Mouse (Mus musculus) layer of hippocampus, postnatal 36 days (tissue): ENCODE measurements around the gene Tpcn2. TPM values are rescaled to one million over a fixed set of nuclear protein-coding genes. Genes with fewer than 3 reads are reported as not detected.

Source experiments
- DNase-seq, 2 experiments: peaks; one replicate each; pipeline ENCODE4 v3.0.0; 2022
- total RNA-seq, 2 experiments: library from RNA; stranded (reverse); gene quantifications; 2 replicates each; pipeline ENCODE4 v1.2.3; 2021

Tpcn2 gene
- 1 to 10 TPM; 6.1 to 8.5 TPM for total RNA-seq

- DNase-seq = peak; percentile 87 to 88
These were observed at the start of gene Tpcn2 for GRCm38 (mm10) chr7:145283487-145284187. TSS of gene Tpcn2 (minus strand) at chr7:145284011.

GRCm38 (mm10) chr7:145332376-145333041, 48.7 kb upstream of the Tpcn2 start:
- no peak for DNase-seq

GRCm38 (mm10) chr7:145330641-145331040, 46.8 kb upstream of the Tpcn2 start:
- no peak for DNase-seq

DNA sequence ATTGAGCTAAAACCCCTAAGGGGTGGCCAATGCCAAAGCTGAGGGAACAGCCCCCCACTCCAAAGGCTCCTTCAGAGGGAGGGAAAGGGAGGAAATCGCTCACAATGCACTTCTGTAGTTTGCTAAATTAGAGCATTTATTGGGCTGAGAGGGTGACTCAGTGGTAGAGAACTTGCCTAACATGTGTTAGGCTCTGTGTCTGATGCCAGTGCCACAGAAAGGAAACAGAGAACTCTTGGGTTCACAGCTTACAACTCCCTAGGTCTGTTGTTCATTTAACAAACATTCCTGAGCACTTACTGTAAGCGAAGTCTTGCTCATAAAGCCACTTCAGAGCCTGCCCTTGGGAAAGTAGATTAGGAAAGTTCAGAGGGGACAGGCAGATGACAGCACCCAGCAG, 46.2 kb upstream of the Tpcn2 start:
- no peak for DNase-seq

DNA sequence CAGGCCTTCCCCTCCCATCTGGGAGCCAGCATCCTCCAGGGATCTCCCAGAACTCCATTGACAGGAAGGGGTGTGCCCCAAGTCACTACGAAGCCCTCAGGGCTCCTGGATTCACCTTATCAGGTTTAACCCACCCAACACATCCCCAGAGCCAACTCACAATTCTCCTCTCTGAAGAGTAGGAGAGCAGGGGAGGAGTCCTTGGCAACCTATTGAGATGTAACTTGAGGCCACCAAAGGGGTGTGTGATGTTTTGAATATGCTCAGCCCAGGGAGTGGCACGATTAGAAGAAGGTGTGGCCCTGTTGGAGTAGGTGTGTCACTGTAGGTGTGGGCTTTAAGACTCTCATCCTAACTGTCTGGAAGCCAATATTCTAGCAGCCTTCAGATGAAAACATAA, 41.9 kb upstream of the Tpcn2 start:
- DNase-seq = no peak

DNA sequence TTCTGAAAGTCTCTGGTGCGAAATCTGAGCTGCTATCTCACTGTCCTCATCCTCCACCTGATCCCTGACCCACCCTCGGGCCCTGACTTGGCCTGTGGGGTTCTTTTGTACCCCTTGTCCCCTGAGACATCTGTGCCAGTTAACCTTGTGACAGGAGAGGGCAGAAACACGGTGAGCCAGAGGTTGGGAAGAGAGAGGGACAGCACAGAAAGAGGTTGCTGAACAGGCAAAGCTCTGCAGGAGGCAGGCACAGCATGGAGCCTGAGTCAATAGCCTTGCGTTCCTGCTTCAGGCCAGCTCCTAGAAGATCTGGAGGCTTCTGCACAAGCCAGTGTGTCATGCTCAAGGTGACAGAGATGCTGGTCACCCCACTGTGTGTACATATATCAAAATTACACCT, 39.8 kb upstream of the Tpcn2 start:
- DNase-seq = no peak

DNA sequence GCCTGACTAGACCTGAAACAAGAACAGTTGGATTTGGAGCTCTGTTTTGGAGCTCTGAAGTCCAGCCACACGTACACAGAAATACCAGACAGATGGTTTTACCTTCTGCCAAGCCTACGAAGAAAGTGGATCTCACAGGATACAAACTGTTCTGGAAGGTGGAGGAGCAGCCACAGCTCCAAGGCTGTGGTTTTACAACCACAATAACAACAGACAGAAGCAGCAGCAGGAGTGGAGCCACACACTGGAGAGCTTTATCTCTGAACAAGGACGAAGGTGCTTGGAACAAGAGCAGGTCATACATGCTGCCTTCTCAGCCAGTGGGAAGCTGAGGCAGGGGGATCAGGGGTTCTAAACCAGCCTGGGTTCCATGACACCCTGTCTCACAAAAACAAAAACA, 35.7 kb upstream of the Tpcn2 start:
- no peak for DNase-seq

DNA sequence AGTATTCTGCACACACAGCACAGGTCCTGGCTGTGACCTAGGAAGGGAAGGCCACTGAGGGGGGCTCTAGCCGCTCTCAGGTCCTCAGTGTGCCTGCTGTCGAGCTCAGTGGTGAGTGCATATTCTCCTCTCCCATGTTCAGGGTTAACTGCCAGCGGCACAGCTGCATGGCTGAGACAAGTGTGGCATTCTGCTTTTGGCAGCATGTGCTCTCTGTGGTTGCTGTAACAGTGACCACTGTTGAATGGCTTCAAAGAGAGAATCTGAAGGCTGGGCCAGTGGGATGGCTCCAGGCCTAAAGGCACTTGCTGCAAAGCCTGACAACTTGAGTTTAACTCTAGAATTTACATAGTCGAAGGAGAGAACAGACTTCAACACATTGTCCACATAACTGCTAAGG, 33.7 kb upstream of the Tpcn2 start:
- peak in 1 of 2 experiments; percentile 37 for DNase-seq

- no peak for DNase-seq
These were observed 31.1 kb upstream of the Tpcn2 start, which contains the start of gene Mrgprd for GRCm38 (mm10) chr7:145314785-145315411. TSS of gene Mrgprd (plus strand) at chr7:145314835.

- no peak for DNase-seq
These were observed 28.3 kb upstream of the Tpcn2 start for GRCm38 (mm10) chr7:145312137-145312536.

DNA sequence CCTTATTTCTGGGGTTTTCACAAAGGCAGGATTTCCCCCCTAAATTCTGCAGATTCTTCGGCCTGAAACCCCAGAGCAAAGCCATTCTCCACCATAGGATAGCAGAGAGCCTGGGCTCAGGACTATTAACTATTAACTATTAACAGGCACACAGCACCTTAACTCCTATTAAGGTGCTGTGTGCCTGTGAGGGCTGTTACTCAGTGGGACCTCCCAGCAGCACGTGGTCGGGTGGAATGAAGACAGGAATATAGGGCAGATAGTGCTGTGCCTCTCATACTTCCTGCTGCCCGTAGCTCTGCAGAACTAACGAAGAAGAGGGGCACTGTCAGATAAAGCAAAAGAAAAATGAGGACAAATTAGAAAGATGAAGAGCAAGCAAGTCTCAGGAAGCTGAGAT, 26.7 kb upstream of the Tpcn2 start:
- no peak for DNase-seq

DNA sequence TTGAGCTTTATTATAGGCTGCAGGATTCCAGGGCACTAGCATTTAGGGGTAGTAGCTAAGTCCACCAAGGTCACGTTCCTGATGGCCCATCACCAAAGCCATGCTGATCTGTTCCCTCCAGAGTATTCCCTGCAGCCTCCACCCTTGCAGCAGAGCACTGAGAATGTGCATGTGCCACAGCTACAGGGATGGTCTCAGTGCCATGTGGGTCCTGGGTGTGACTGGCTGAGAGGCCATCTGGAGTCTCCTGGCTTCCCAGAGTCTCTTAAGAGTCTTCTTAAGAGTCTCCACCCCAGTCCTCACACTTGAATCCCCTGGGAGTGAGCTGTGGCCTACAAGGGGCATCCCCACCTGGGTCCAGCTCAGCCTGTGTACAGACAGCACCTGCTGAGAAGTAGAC, 26.1 kb upstream of the Tpcn2 start:
- no peak for DNase-seq

- no peak for DNase-seq
These were observed 25.1 kb upstream of the Tpcn2 start for GRCm38 (mm10) chr7:145308866-145309265.

GRCm38 (mm10) chr7:145308061-145308675, 24.4 kb upstream of the Tpcn2 start:
- DNase-seq = peak in 1 of 2 experiments; percentile 29

DNA sequence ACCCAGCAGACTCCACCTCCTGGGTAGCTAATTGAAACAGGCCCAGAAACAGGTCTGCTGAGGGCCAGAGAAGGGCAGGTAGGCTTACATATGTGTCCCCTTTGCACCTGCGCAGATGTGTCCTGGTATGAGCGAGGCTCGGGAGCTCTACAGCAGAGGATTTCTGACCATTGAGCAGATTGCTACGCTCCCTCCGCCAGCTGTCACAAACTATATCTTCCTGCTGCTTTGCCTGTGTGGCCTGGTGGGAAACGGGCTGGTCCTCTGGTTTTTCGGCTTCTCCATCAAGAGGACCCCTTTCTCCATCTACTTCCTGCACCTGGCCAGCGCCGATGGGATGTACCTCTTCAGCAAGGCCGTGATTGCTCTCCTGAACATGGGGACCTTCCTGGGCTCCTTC, 23.8 kb upstream of the Tpcn2 start:
- DNase-seq = no peak

DNA sequence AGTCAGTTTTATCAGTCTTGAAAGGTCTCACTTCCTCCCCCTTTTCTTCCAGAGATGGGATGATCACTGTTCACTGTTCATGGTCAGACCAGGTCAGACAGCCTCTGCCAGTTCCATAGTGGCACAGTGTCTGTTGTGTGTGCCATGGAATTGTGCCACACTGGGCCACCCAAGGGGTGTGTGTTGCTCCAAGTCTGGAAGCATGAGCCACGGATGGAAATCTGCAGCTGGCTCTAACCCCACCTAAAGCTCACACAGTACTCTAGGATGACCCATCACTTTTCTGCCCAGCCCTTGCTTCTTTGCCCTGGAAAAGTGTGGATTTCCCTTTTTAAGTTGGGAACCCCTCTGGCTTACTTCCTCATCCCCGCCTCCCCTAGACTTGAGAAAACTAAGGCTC, 20.3 kb upstream of the Tpcn2 start:
- DNase-seq = no peak

GRCm38 (mm10) chr7:145302488-145303285, 18.9 kb upstream of the Tpcn2 start:
- DNase-seq = no peak

- DNase-seq = no peak
These were observed 17.7 kb upstream of the Tpcn2 start for GRCm38 (mm10) chr7:145301341-145302005.

- no peak for DNase-seq
These were observed 17.2 kb upstream of the Tpcn2 start for GRCm38 (mm10) chr7:145301008-145301340.

GRCm38 (mm10) chr7:145300321-145301007, 16.7 kb upstream of the Tpcn2 start, which contains the start of gene Mrgprf:
TSS of gene Mrgprf (plus strand) at chr7:145300828.
- DNase-seq = no peak
